Mouse (Mus musculus) neural tube, embryonic 13.5 days (tissue): ENCODE data around the gene Gm20388. TPM values are rescaled to one million over a fixed set of nuclear protein-coding genes. Genes with fewer than 3 reads are reported as not detected.

Experiments
- ATAC-seq: fragments of 200-750 bp; cut with Nextera tagmentation; 2 replicates; pipeline ENCODE4 v1.8.0; 2017; ENCODE audit warnings: low read depth, mild to moderate bottlenecking, moderate TSS enrichment, moderate library complexity
- H3K27ac ChIP-seq: fragments of 300-500 bp; sonication (generic); replicated peaks from 2 replicates; pipeline ENCODE4 v1.5.1; 2015; ENCODE audit warnings: moderate library complexity, mild to moderate bottlenecking, inconsistent platforms
- H3K27me3 ChIP-seq: fragments of 300-500 bp; sonication (generic); 2 replicates; pipeline ENCODE4 v1.6.1; 2015; ENCODE audit warnings: mild to moderate bottlenecking, inconsistent platforms
- H3K36me3 ChIP-seq: fragments of 300-500 bp; sonication (generic); 2 replicates; pipeline ENCODE4 v1.6.1; 2015; ENCODE audit warnings: mild to moderate bottlenecking, inconsistent platforms
- H3K4me1 ChIP-seq: fragments of 300-500 bp; sonication (generic); replicated peaks from 2 replicates; pipeline ENCODE4 v1.6.1; 2015; ENCODE audit warnings: inconsistent platforms
- H3K4me2 ChIP-seq: fragments of 300-500 bp; sonication (generic); 2 replicates; pipeline ENCODE4 v1.6.1; 2015; ENCODE audit warnings: inconsistent platforms, mild to moderate bottlenecking, moderate library complexity
- H3K4me3 ChIP-seq: fragments of 300-500 bp; sonication (generic); 2 replicates; pipeline ENCODE4 v1.5.1; 2015; ENCODE audit warnings: mild to moderate bottlenecking, inconsistent platforms
- H3K9ac ChIP-seq: fragments of 300-500 bp; sonication (generic); 2 replicates; pipeline ENCODE4 v1.6.1; 2015; ENCODE audit warnings: moderate library complexity, mild to moderate bottlenecking, inconsistent platforms
- H3K9me3 ChIP-seq: fragments of 300-500 bp; sonication (generic); 2 replicates; pipeline ENCODE4 v1.6.1; 2016; ENCODE audit warnings: inconsistent platforms
- WGBS: fragments of 180-500 bp; shearing (Covaris S2); methylation state at CpG from one replicate; pipeline ENCODE4 v1.1.7; 2015; 5-methylcytosine and 5-hydroxymethylcytosine counted together
- polyA plus RNA-seq: library from polyadenylated mRNA; unstranded; fragments of >200 nt; fragmentation: Nextera tagmentation; extraction: Ambion mirVana; gene quantifications from 2 replicates; pipeline ENCODE4 v1.2.1, GENCODE M21; 2015

Gm20388 gene
- polyA plus RNA-seq, 1 experiment from 2014 or later: 0.27 TPM

DNA sequence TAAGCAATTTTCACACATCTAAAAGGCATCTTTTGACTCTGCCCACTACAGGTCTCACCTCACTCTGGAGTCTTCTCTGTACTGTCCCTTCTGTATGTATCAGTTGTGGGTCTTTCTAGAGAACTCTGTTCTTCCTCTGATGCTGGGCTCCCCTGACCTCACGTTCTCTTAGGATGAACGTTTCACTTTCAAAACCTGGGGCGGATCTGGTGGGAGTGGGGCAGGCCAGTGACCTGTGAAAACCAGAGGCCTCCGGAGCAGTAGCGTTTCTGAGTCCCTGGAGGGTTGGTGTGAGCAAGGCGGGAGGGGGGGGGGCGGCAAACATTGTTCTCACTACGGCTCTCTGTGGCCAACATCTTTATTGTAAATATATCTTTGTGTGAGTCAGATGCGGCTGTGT lies 2147.9 kb downstream of the Gm20388 start:
- H3K4me3 ChIP-seq: no peak overlapping the region
- H3K4me1 ChIP-seq: peaks cover 19% of the 10 kb centered on the region
- no peaks in the 10 kb centered on the region for H3K9me3 ChIP-seq
- ATAC-seq: no peak
- whole genome bisulfite sequencing: 61% methylated on average over 9 of the region's 9 CpGs
- H3K4me2 ChIP-seq: no peak overlapping the region
- H3K27ac ChIP-seq: no peak overlapping the region
- no peak overlapping the region for H3K9ac ChIP-seq
- no peaks in the 10 kb centered on the region for H3K27me3 ChIP-seq
- H3K36me3 ChIP-seq: no peaks in the 10 kb centered on the region

- H3K4me2 ChIP-seq: no peak overlapping the region
- H3K4me1 ChIP-seq: peaks cover 19% of the 10 kb centered on the region
- no peak for ATAC-seq
- no peaks in the 10 kb centered on the region for H3K36me3 ChIP-seq
- H3K4me3 ChIP-seq: no peak overlapping the region
- H3K27me3 ChIP-seq: no peaks in the 10 kb centered on the region
- no peak overlapping the region for H3K9ac ChIP-seq
- H3K9me3 ChIP-seq: no peaks in the 10 kb centered on the region
- H3K27ac ChIP-seq: no peak overlapping the region
- 85% methylated on average over 8 of the region's 8 CpGs for WGBS
Measured at GRCm38 (mm10) chr8:122058951-122059350, 2148.3 kb downstream of the Gm20388 start.

- H3K27me3 ChIP-seq: no peaks in the 10 kb centered on the region
- no peaks in the 10 kb centered on the region for H3K4me1 ChIP-seq
- no peaks in the 10 kb centered on the region for H3K36me3 ChIP-seq
- WGBS: 85% methylated on average over 12 of the region's 12 CpGs
- no peak overlapping the region for H3K9ac ChIP-seq
- H3K27ac ChIP-seq: no peak overlapping the region
- H3K4me3 ChIP-seq: no peak overlapping the region
- H3K4me2 ChIP-seq: no peak overlapping the region
- ATAC-seq: no peak
- no peaks in the 10 kb centered on the region for H3K9me3 ChIP-seq
Measured at GRCm38 (mm10) chr8:122062508-122063223, 2152.0 kb downstream of the Gm20388 start.

DNA sequence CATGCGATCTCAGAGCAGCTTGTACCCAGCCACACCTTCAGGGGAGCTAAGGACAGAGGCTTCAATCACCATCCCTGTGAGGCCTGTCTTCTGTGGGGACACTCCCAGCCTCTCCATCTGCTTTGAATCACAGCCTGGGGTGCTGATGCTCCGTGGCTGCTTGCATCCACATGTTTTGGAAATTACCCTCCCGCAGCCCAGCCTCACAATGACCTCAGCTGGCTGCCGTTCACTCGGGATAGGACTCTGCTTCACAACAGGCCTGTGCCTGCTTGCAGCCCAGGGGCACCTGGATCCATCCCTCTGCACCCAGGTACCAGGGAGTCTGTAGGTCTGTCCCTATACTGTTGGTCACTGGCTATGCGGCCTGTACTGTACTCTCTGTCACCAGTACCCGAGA lies 2153.7 kb downstream of the Gm20388 start:
- H3K4me3 ChIP-seq: no peak overlapping the region
- no peaks in the 10 kb centered on the region for H3K9me3 ChIP-seq
- no peak for ATAC-seq
- no peak overlapping the region for H3K27ac ChIP-seq
- H3K4me1 ChIP-seq: no peaks in the 10 kb centered on the region
- H3K9ac ChIP-seq: 0 out of 2 replicates have a peak overlapping the region, but pooled peaks have one; percentile 3
- no peak overlapping the region for H3K4me2 ChIP-seq
- WGBS: 68% methylated on average over 7 of the region's 7 CpGs
- H3K36me3 ChIP-seq: no peaks in the 10 kb centered on the region
- H3K27me3 ChIP-seq: no peaks in the 10 kb centered on the region

- Histone ChIP-seq H3K4me3 (no peak overlapping the region), H3K27me3 (no peaks in the 10 kb centered on the region), H3K9ac (no peak overlapping the region), H3K4me2 (no peak overlapping the region), H3K9me3 (no peaks in the 10 kb centered on the region), H3K27ac (no peak overlapping the region), H3K4me1 (no peaks in the 10 kb centered on the region), H3K36me3 (no peaks in the 10 kb centered on the region)
- no peak for ATAC-seq
- 51% methylated on average over 15 of the region's 15 CpGs for WGBS
Measured at GRCm38 (mm10) chr8:122067783-122068505, 2157.3 kb downstream of the Gm20388 start.

DNA sequence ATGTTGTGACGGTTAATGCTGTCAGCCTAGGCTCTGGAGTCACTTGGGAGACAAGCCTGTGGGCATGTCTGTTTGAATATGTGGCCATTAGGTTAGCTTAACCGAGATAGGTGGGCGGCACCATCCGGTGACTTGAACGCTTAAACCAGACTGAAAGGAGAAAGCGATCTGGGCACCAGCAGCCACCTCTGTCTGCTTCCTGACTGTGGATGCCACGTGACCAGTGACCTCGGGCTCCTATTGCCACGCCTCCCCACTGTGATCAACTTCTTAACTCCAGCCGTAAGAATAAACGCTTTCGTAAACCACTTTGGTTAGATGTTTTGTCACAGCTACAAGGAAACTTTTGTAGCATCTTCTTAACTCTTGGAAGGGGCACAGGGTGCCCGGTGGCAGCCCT lies 2158.0 kb downstream of the Gm20388 start:
- ATAC-seq: no peak
- 84% methylated on average over 13 of the region's 13 CpGs for WGBS
- Histone ChIP-seq H3K4me3 (no peak overlapping the region), H3K9ac (no peak overlapping the region), H3K27ac (no peak overlapping the region), H3K27me3 (no peaks in the 10 kb centered on the region), H3K4me1 (no peaks in the 10 kb centered on the region), H3K9me3 (no peaks in the 10 kb centered on the region), H3K36me3 (no peaks in the 10 kb centered on the region), H3K4me2 (no peak overlapping the region)

- H3K27ac ChIP-seq: no peak overlapping the region
- no peak overlapping the region for H3K4me2 ChIP-seq
- ATAC-seq: no peak
- 87% methylated on average over 11 of the region's 11 CpGs for WGBS
- H3K27me3 ChIP-seq: no peaks in the 10 kb centered on the region
- H3K9ac ChIP-seq: no peak overlapping the region
- H3K4me3 ChIP-seq: no peak overlapping the region
- H3K4me1 ChIP-seq: no peaks in the 10 kb centered on the region
- no peaks in the 10 kb centered on the region for H3K9me3 ChIP-seq
- H3K36me3 ChIP-seq: no peaks in the 10 kb centered on the region
Measured at GRCm38 (mm10) chr8:122069281-122069680, 2158.6 kb downstream of the Gm20388 start.

DNA sequence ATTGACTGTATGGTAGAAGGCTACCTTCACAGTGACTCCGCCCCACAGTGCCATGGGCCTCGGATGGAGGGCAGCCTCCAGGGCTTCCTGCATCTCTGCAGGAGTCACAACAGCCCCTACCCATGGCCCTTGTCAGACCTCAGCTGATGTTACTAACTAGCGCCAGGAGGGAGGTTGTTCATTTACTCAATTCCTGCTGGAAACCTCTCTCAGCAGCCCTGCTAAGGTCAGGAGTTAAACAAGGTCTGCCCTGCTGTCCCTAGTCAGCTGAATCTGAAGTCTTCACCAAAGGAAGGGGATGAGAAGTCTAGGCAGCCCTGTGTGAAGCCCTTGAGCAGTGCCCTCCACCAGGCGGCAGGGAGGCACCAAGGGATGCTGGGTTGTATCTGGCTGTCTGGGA lies 2160.6 kb downstream of the Gm20388 start:
- H3K9ac ChIP-seq: no peak overlapping the region
- no peak overlapping the region for H3K4me2 ChIP-seq
- 68% methylated on average over 4 of the region's 4 CpGs for WGBS
- ATAC-seq: no peak
- no peak overlapping the region for H3K27ac ChIP-seq
- no peaks in the 10 kb centered on the region for H3K27me3 ChIP-seq
- no peaks in the 10 kb centered on the region for H3K9me3 ChIP-seq
- H3K36me3 ChIP-seq: no peaks in the 10 kb centered on the region
- no peaks in the 10 kb centered on the region for H3K4me1 ChIP-seq
- no peak overlapping the region for H3K4me3 ChIP-seq

- no peaks in the 10 kb centered on the region for H3K9me3 ChIP-seq
Measured at GRCm38 (mm10) chr8:122073964-122074363, 2163.3 kb downstream of the Gm20388 start.

DNA sequence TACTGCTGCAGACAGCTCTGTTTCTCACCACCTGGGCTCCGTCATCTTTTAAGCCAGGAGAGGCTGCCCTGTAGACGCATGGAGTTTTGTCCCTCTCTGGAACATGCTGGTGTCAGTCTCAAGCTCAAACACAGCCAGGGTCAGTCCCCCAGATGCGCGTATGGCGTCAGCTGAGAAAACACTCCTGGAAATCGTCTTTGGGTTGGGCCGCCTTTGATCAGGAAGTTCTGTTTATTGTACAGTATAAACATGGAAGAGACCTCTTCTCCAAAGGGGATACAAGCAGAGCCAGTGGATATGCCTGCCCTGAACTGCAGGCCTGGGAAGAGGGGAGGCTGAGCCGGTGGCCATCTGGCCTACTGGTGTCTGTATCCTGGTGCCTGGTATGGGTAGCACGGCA lies 2163.8 kb downstream of the Gm20388 start:
- Histone ChIP-seq H3K27ac (no peak overlapping the region), H3K4me1 (no peaks in the 10 kb centered on the region), H3K27me3 (no peaks in the 10 kb centered on the region), H3K4me2 (no peak overlapping the region), H3K4me3 (no peak overlapping the region), H3K9me3 (no peaks in the 10 kb centered on the region), H3K9ac (no peak overlapping the region), H3K36me3 (no peaks in the 10 kb centered on the region)
- WGBS: 83% methylated on average over 9 of the region's 9 CpGs
- no peak for ATAC-seq

More at GRCm38 (mm10) chr8:122073964-122074363, 2163.3 kb downstream of the Gm20388 start:
- no peaks in the 10 kb centered on the region for H3K4me1 ChIP-seq
- H3K4me3 ChIP-seq: no peak overlapping the region
- H3K9ac ChIP-seq: no peak overlapping the region
- no peak overlapping the region for H3K4me2 ChIP-seq
- WGBS: 85% methylated on average over 9 of the region's 9 CpGs
- H3K27me3 ChIP-seq: no peaks in the 10 kb centered on the region
- H3K36me3 ChIP-seq: no peaks in the 10 kb centered on the region
- no peak for ATAC-seq
- no peak overlapping the region for H3K27ac ChIP-seq

DNA sequence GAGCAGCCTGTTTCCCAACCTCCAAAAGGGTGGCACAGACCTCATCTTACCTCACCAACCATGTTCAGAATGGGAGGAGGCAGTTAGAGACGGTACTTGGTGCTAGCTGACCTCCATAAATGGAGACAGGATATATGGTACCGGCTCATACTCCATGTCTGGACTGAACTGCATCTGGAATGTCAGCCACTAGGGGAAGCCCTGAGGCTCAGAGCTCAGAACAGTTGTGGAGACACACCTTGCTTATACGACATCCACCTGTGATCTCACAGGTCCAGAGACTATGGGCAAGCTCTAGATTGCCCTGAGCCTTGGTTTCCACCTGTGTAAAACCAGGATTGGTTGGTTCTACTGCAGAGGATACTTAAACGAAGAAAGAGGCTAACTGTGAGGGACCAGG lies 2164.3 kb downstream of the Gm20388 start:
- Histone ChIP-seq H3K27ac (no peak overlapping the region), H3K4me2 (no peak overlapping the region), H3K4me3 (no peak overlapping the region), H3K36me3 (no peaks in the 10 kb centered on the region), H3K4me1 (no peaks in the 10 kb centered on the region), H3K9me3 (no peaks in the 10 kb centered on the region), H3K27me3 (no peaks in the 10 kb centered on the region), H3K9ac (no peak overlapping the region)
- no peak for ATAC-seq
- 79% methylated on average over 4 of the region's 4 CpGs for WGBS

DNA sequence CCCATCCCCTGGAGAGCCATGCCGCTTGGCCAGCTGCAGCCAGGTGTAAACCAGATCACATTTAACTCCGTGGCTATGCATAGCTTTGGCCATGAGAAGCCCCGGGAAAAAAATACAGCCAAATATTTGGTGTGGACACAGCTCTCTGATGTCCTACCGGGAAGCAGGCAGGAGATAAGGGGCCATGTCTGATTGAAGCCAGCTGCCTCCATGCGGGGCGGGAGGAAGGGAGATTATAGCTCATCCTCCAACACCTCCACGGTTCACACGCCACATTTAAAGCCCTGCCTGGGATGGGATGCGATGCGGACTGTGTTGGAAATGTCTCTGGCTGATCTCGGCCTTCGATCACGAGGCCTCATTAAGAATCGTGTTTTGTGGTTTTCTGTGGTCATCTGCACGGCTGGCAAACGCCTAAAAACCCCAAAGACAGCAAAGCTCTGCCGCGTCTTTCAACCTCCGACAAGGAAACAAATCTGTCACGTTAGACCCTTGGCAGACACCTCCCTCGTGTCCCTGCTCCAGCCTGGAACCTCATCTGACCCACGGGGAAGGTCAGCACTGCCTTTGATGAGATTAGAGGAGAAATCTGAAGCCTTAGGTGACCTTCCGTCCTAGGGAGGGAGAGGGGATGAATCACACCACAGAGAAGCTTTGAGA lies 2165.7 kb downstream of the Gm20388 start:
- no peaks in the 10 kb centered on the region; the same call in 1 of the 2 replicates for H3K4me1 ChIP-seq
- no peak overlapping the region for H3K9ac ChIP-seq
- no peak for ATAC-seq
- H3K27ac ChIP-seq: no peak overlapping the region
- H3K36me3 ChIP-seq: no peaks in the 10 kb centered on the region
- H3K9me3 ChIP-seq: no peaks in the 10 kb centered on the region
- no peaks in the 10 kb centered on the region; the same call in 1 of the 2 replicates for H3K27me3 ChIP-seq
- WGBS: 63% methylated on average over 23 of the region's 23 CpGs
- no peak overlapping the region for H3K4me2 ChIP-seq
- H3K4me3 ChIP-seq: no peak overlapping the region
